Mouse (Mus musculus): ENCODE data around the gene Cct8. TPM values are rescaled to one million over a fixed set of nuclear protein-coding genes. Genes with fewer than 3 reads are reported as not detected.

The Cct8 gene
- polyA plus RNA-seq, 1 experiment = 112 TPM

DNA sequence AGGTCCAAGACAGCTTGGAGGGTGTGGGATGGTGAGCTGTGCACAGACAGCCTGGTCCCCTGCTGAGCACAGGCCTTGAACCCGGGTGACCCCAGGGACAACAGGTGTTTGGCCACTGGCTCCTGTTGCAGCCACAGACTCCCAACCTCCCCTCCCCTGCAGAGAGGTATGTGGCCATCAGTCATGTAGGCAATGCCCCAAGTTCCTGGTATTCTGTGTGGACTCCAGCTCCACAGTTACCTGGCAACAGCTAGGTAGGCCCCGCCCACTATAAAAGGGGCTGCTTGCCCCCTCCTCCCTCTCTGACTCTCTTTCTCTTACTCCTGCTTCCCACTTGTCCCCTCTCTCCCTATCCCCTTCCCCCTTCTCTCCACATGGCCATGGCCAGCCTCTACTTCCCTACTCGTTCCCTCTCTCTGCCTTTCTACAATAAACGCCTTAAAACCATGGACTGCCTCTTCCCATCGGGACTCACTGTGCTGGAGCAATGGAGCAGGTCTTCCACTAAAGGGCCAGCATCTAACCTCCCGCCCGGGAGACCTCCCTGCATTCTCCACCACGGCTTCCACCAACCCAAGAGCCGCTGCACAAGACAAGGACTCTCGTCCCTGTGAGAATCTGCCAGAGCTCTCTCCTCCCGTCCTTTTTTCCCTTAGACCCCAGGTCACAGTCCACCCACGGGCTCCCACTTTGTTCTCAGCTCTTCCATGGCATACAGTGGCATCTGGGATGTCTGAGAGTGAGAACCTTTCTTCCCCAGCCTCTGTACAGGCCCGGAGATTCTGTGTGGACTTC, 60.1 kb downstream of the Cct8 start:
- peaks cover 3% of the 10 kb centered on the region; the same call in 1 of the 2 replicates for H3K4me1 ChIP-seq (ENCODE audit: control insufficient read depth, insufficient read depth, low read length)
- no peak overlapping the region for H3K4me3 ChIP-seq (ENCODE audit: insufficient read depth, low read length)
- no peak overlapping the region for H3K27ac ChIP-seq (ENCODE audit: insufficient read depth, low read depth, low read length)
- TF ChIP-seq POLR2A (IDR thresholded peaks at IDR 0.05; ENCODE audit: borderline replicate concordance, low read depth, low read length) = no peak
- no peak for TF ChIP-seq CTCF (IDR thresholded peaks at IDR 0.05; ENCODE audit: low read depth, low read length)

DNA sequence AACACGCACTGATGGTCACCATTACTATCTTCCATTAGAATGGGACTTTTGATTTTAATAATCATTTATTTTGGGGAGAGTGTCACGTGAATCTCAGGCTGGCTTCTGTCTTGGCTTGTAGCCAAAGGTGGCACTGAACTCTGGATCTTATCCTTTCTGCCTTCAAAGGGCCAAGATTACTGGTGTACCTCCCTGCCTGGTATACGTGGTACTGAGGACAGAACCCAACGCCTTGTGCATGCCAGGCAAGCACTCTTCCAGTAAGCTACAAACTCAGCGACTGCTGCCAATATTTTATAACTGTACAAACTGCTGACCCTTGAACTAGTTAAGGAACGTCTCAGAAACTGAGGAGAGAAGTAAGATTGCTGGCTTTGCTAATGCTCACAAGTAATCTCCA, 60.7 kb downstream of the Cct8 start:
- no peak overlapping the region for H3K4me3 ChIP-seq (ENCODE audit: insufficient read depth, low read length)
- no peak overlapping the region for H3K27ac ChIP-seq (ENCODE audit: insufficient read depth, low read depth, low read length)
- peaks cover 3% of the 10 kb centered on the region; the same call in 1 of the 2 replicates for H3K4me1 ChIP-seq (ENCODE audit: control insufficient read depth, insufficient read depth, low read length)
- TF ChIP-seq POLR2A (IDR thresholded peaks at IDR 0.05; ENCODE audit: borderline replicate concordance, low read depth, low read length) (no peak), CTCF (IDR thresholded peaks at IDR 0.05; ENCODE audit: low read depth, low read length) (no peak)

DNA sequence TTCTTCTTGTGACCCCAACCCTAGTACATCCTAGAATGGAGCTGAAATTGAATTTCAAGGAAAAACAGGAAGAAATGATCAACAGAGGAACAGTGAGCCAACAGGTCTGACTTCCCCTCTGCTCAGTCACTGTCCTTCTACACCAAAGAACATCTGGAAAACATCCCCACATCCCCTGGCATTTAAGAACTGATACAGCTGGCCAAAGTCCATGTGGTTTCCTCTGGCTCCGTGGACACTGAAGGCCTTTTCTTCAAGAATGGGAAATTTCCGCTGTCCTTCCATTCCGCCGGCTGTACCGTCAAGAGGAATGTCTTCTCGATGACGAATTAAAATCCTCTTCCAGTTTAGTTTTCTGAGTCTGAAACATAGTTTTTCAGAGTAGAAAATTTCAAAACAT, 61.4 kb downstream of the Cct8 start:
- H3K4me1 ChIP-seq (ENCODE audit: control insufficient read depth, insufficient read depth, low read length) = peaks cover 6% of the 10 kb centered on the region
- TF ChIP-seq CTCF (IDR thresholded peaks at IDR 0.05; ENCODE audit: low read depth, low read length) = no peak
- no peak for TF ChIP-seq POLR2A (IDR thresholded peaks at IDR 0.05; ENCODE audit: borderline replicate concordance, low read depth, low read length)
- no peak overlapping the region for H3K4me3 ChIP-seq (ENCODE audit: insufficient read depth, low read length)
- H3K27ac ChIP-seq (ENCODE audit: insufficient read depth, low read depth, low read length) = no peak overlapping the region

Other genes with a start within 250 kb of the Cct8 start
- 10.6 and 11.5 TPM in 2 replicates for gene N6amt1, start 141.7 kb downstream of the Cct8 start, polyA plus RNA-seq (2012; ENCODE audit: insufficient read depth, insufficient read length, missing spikeins)
- 12.0 and 14.1 TPM in 2 replicates for gene Ltn1, start 63.3 kb downstream of the Cct8 start, polyA plus RNA-seq (2012; ENCODE audit: insufficient read depth, insufficient read length, missing spikeins)
- gene Rwdd2b, start 55.3 kb downstream of the Cct8 start, polyA plus RNA-seq (2012; ENCODE audit: insufficient read depth, insufficient read length, missing spikeins) = 6.8 and 7.1 TPM in 2 replicates
- gene Usp16, start 41.2 kb downstream of the Cct8 start, polyA plus RNA-seq (2012; ENCODE audit: insufficient read depth, insufficient read length, missing spikeins) = 33.4 and 43.6 TPM in 2 replicates
- not detected in 2 replicates for gene Map3k7cl, start 57.5 kb upstream of the Cct8 start, polyA plus RNA-seq (2012; ENCODE audit: insufficient read depth, insufficient read length, missing spikeins)
- gene Bach1, start 203.1 kb upstream of the Cct8 start, polyA plus RNA-seq (2012; ENCODE audit: insufficient read depth, insufficient read length, missing spikeins) = 75.6 and 78.9 TPM in 2 replicates

Data from bone marrow macrophage, adult 2 months (primary cell).